Comparison of ENCODE assay signal across 11 mouse cellular contexts in the genomic region with DNA sequence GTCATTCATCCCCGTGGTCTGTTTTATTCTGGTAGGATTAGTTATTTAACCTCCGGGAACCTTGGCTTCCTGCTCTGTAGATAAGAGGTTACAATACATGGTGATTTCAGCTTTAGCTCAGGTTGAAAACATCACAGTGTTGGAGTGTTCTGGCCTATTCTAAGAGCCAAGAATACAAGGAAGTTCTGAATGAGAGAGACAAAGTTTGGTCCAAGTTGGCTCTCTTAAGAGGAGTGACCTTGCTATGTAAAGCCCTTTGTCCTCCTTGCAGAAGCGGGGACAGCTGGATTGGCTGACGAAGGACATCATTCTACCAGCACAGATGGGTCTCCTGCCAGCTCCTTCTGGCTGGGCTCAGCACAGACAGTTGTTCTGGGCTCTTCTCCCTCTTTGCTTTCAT.
A peak's percentile ranks its signal among the peaks of the same experiment; 100 is the strongest.
DNase-seq lines count a peak whose midpoint lies in the region; ATAC-seq lines count a peak whose summit lies in the region.
"Had no signal": no experiment of that assay in that cellular context is flagged by ENCODE, and none has a peak within 500 bp of the region (broad histone marks: within the 10 kb centered on the region; RNA-seq: fewer than 3 reads in every experiment).

No protein-coding gene starts in this region.

- 70% methylated on average over 4 of the region's 4 CpGs for WGBS in embryonic facial prominence, embryonic 14.5 days
- WGBS in embryonic facial prominence, embryonic 10.5 days, result 78% methylated on average over 4 of the region's 4 CpGs
- 74% methylated on average over 4 of the region's 4 CpGs for WGBS in midbrain, embryonic 15.5 days

- no peak overlapping the region for H3K4me3 ChIP-seq in embryonic facial prominence, embryonic 14.5 days (ENCODE audit: low read depth, low read length)
- no peak overlapping the region for H3K4me3 ChIP-seq in embryonic facial prominence, embryonic 10.5 days
- H3K4me3 ChIP-seq in midbrain, embryonic 15.5 days, result no peak overlapping the region
- H3K4me3 ChIP-seq: hindbrain, embryonic 15.5 days; liver, embryonic 15.5 days had no signal

- no peaks in the 10 kb centered on the region for H3K36me3 ChIP-seq in embryonic facial prominence, embryonic 14.5 days (ENCODE audit: control insufficient read depth, insufficient read depth, low read length)
- no peaks in the 10 kb centered on the region for H3K36me3 ChIP-seq in embryonic facial prominence, embryonic 10.5 days (replicated peaks)
- no peaks in the 10 kb centered on the region for H3K36me3 ChIP-seq in midbrain, embryonic 15.5 days (replicated peaks)
- H3K36me3 ChIP-seq: hindbrain, embryonic 15.5 days; liver, embryonic 15.5 days had no signal

- no peak for DNase-seq in embryonic facial prominence, embryonic 14.5 days (ENCODE audit: low spot score)
- DNase-seq in embryonic facial prominence, embryonic 10.5 days (ENCODE audit: low spot score), result no peak
- peak; percentile 97 for DNase-seq in fat pad, adult 2 months (ENCODE audit: extremely low read depth, low read depth, low spot score)
- DNase-seq in heart, postnatal 4 days, result peak; percentile 55
- peak; percentile 60 for DNase-seq in lung, postnatal 14 days
- no peak for DNase-seq in right cerebral cortex, postnatal 4 days
- DNase-seq: thymus, adult 2 months had no signal

- no peaks in the 10 kb centered on the region for H3K27me3 ChIP-seq in embryonic facial prominence, embryonic 14.5 days (replicated peaks; ENCODE audit: control insufficient read depth, insufficient read depth, low read length)
- H3K27me3 ChIP-seq in embryonic facial prominence, embryonic 10.5 days (replicated peaks; ENCODE audit: low read depth, poor library complexity, severe bottlenecking), result no peaks in the 10 kb centered on the region
- H3K27me3 ChIP-seq in midbrain, embryonic 15.5 days (replicated peaks), result no peaks in the 10 kb centered on the region
- H3K27me3 ChIP-seq: hindbrain, embryonic 15.5 days; liver, embryonic 15.5 days had no signal

- H3K9me3 ChIP-seq in embryonic facial prominence, embryonic 14.5 days (ENCODE audit: control insufficient read depth, low read length), result no peaks in the 10 kb centered on the region
- H3K9me3 ChIP-seq in embryonic facial prominence, embryonic 10.5 days, result no peaks in the 10 kb centered on the region
- H3K9me3 ChIP-seq in midbrain, embryonic 15.5 days, result no peaks in the 10 kb centered on the region
- H3K9me3 ChIP-seq: hindbrain, embryonic 15.5 days; liver, embryonic 15.5 days had no signal

- 0 out of 2 replicates have a peak, but pooled peaks have one; percentile 2 for ATAC-seq in embryonic facial prominence, embryonic 14.5 days (ENCODE audit: low read depth)
- no peak for ATAC-seq in megakaryocyte-erythroid progenitor cell, adult 5-6 weeks (replicated peaks; ENCODE audit: low FRiP score, low TSS enrichment, poor library complexity, severe bottlenecking)
- no peak for ATAC-seq in midbrain, embryonic 15.5 days (replicated peaks)

- no peak overlapping the region for H3K4me2 ChIP-seq in embryonic facial prominence, embryonic 14.5 days (ENCODE audit: low read depth, low read length)
- no peak overlapping the region for H3K4me2 ChIP-seq in midbrain, embryonic 15.5 days
- H3K4me2 ChIP-seq: hindbrain, embryonic 15.5 days; liver, embryonic 15.5 days had no signal

- H3K27ac ChIP-seq in embryonic facial prominence, embryonic 14.5 days (replicated peaks; ENCODE audit: low read depth, low read length), result no peak overlapping the region
- H3K27ac ChIP-seq in embryonic facial prominence, embryonic 10.5 days (replicated peaks), result no peak overlapping the region; the same call in 1 of the 2 replicates
- H3K27ac ChIP-seq in midbrain, embryonic 15.5 days, result no peak overlapping the region
- H3K27ac ChIP-seq: hindbrain, embryonic 15.5 days; liver, embryonic 15.5 days had no signal

- no peaks in the 10 kb centered on the region for H3K4me1 ChIP-seq in embryonic facial prominence, embryonic 14.5 days (ENCODE audit: control insufficient read depth, insufficient read depth, low read length)
- H3K4me1 ChIP-seq in embryonic facial prominence, embryonic 10.5 days, result 0 out of 2 replicates have a peak, but pooled peaks cover 3% of the 10 kb centered on the region
- peaks cover 7% of the 10 kb centered on the region for H3K4me1 ChIP-seq in midbrain, embryonic 15.5 days
- H3K4me1 ChIP-seq: liver, embryonic 15.5 days had no signal

- H3K9ac ChIP-seq in embryonic facial prominence, embryonic 14.5 days (ENCODE audit: low read depth, low read length), result no peak overlapping the region
- no peak overlapping the region for H3K9ac ChIP-seq in midbrain, embryonic 15.5 days
- H3K9ac ChIP-seq: hindbrain, embryonic 15.5 days; liver, embryonic 15.5 days had no signal

Comparison
In these comparisons a context has a peak if more than half of its experiments do, and no peak if none do; other contexts are left out.
1. DNase-seq: peak in fat pad, adult 2 months (single experiment), heart, postnatal 4 days (single experiment) and lung, postnatal 14 days (single experiment); none in embryonic facial prominence, embryonic 14.5 days (single experiment), embryonic facial prominence, embryonic 10.5 days (single experiment) and right cerebral cortex, postnatal 4 days (single experiment).